Mouse (Mus musculus) heart, adult 2 months (tissue): ENCODE measurements around the gene Theg. TPM values are rescaled to one million over a fixed set of nuclear protein-coding genes. Genes with fewer than 3 reads are reported as not detected.

Experiments
- DNase-seq, 2 experiments: peaks; one replicate each; pipeline ENCODE4 v3.0.0; 2021
- H3K27ac ChIP-seq: fragments of 200-600 bp; 2 replicates; pipeline ENCODE4 v1.8.1; 2022
- H3K27me3 ChIP-seq: fragments of 200-500 bp; 2 replicates; pipeline ENCODE4 v1.6.1; 2012; ENCODE audit warnings: mild to moderate bottlenecking, low read length, inconsistent platforms, mixed read lengths; ENCODE audit not compliant: control insufficient read depth, insufficient read depth
- H3K36me3 ChIP-seq: fragments of 200-500 bp; 2 replicates; pipeline ENCODE4 v1.6.1; 2012; ENCODE audit warnings: low read length, inconsistent platforms; ENCODE audit not compliant: control insufficient read depth, insufficient read depth
- H3K4me1 ChIP-seq: fragments of 200-500 bp; 2 replicates; pipeline ENCODE4 v1.6.1; 2011; ENCODE audit warnings: low read length; ENCODE audit not compliant: control insufficient read depth, insufficient read depth
- H3K4me3 ChIP-seq: fragments of 200-600 bp; 2 replicates; pipeline ENCODE4 v1.8.1; 2022
- H3K79me2 ChIP-seq: fragments of 200-500 bp; replicated peaks from 2 replicates; pipeline ENCODE4 v1.6.1; 2012; ENCODE audit warnings: mild to moderate bottlenecking, inconsistent platforms, low read length, moderate library complexity, mixed read lengths; ENCODE audit not compliant: control insufficient read depth, insufficient read depth
- H3K9ac ChIP-seq: fragments of 200-500 bp; 2 replicates; pipeline ENCODE4 v1.6.1; 2012; ENCODE audit warnings: low read depth, mild to moderate bottlenecking, control low read depth, inconsistent platforms, low read length, mixed read lengths
- CTCF ChIP-seq: fragments of 200-600 bp; IDR thresholded peaks from 2 replicates; pipeline ENCODE4 v1.8.1; 2022; ENCODE audit warnings: antibody characterized with exemption, mild to moderate bottlenecking, moderate library complexity
- EP300 ChIP-seq: fragments of 200-500 bp; IDR thresholded peaks from 2 replicates; pipeline ENCODE4 v1.6.1; 2011; ENCODE audit warnings: low read depth, low read length, control low read depth; ENCODE audit not compliant: insufficient read depth
- POLR2A ChIP-seq: fragments of 200-500 bp; IDR thresholded peaks from 2 replicates; pipeline ENCODE4 v1.6.1; 2011; ENCODE audit warnings: mild to moderate bottlenecking, low read depth, low read length, control low read depth; ENCODE audit not compliant: insufficient read depth
- WGBS: fragments of 180-500 bp; shearing (Covaris S2); methylation state at CpG from one replicate; pipeline ENCODE4 v1.1.7; 2018; 5-methylcytosine and 5-hydroxymethylcytosine counted together
- intact Hi-C: fragments of 180-260 bp; cut with DNase I; formaldehyde crosslinking; loops from one replicate; pipeline ENCODE4 v1.15.1; 2025
- polyA plus RNA-seq: library from polyadenylated mRNA; depleted of rRNA; stranded (reverse); fragments of >200 nt; gene quantifications from 2 replicates; pipeline ENCODE4 v1.2.3, GENCODE M21; 2012
- total RNA-seq, 2 experiments: library from RNA; stranded (reverse); gene quantifications; 2 replicates each; pipeline ENCODE4 v1.2.3; 2021

The Theg gene
- total and polyA plus RNA-seq, 3 experiments = 0.10 TPM; not detected in 2

DNA sequence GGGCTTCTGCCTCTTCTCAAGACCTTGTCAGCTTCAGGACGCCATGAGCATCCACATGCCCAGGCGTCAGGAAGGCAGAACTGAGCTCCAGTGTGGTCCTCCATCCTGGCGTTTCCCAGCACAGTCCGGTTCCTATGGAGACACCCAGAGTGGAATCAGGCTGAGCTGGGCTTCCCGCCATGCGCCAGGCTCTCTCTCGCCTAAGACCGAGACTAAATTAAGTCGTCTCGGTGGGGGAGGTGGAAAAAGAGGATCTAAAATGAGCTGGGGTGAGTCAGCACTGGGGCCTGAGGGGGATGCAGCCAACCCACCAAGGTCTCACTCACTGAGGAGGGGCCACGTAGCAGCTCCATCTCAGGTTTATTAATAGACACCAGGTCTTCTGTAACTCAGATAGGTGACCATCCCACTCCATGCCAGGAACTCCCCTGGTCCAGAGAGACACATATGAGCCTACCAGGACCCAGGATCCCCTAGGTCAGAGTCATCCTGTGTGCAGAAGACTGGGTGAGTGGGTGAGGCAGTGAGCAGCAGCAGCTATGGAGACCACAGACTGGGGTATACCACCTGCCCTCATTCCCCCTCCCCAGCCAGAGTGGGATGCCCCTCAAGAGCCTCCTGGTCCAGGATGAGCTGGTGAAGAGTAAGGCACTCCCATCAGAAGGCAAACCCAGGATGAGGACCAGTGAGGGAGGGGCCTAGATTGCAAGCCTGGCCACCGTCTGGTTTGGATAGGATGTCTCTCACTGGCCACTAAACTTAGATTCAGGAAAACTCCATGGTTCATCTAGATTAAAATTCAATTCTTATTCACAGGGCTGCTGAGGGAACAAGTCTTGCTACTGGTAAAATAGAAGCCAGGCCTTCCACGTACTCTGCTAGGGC lies 10.2 kb upstream of the Theg start:
- H3K27me3 ChIP-seq = no peaks in the 10 kb centered on the region
- 22% methylated on average over 13 of the region's 13 CpGs for WGBS
- no peak overlapping the region for H3K9ac ChIP-seq
- no peak overlapping the region for H3K27ac ChIP-seq
- DNase-seq = no peak
- no peak overlapping the region for H3K4me3 ChIP-seq
- H3K36me3 ChIP-seq = no peaks in the 10 kb centered on the region
- H3K79me2 ChIP-seq = no peaks in the 10 kb centered on the region
- intact Hi-C loops = no loop called here
- no peak for TF ChIP-seq CTCF
- no peak for TF ChIP-seq EP300
- no peaks in the 10 kb centered on the region for H3K4me1 ChIP-seq

DNA sequence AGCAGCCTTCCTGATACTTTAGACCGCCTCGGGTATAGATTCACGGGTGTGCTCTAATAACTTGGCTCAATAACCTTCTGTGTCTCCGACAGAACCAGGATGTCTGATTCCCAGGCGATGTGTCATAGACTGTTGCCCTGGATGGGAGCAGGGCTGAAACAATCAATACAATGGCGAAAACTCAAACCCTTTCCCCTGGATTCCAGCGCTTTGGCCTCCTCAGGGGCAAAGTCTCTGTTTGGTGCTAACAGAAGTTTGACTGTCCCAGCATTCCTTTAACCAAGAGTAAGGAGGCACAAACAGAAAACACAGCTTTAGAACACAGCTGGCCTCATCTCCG lies 8.4 kb upstream of the Theg start:
- no peak for DNase-seq
- no peaks in the 10 kb centered on the region for H3K79me2 ChIP-seq
- H3K4me3 ChIP-seq = no peak overlapping the region
- intact Hi-C loops = loop anchor here (1.0 to 2.0 kb wide), 2 partner anchors 54 to 73 kb away; partner anchors contain the start of gene Tpgs1
- no peaks in the 10 kb centered on the region for H3K27me3 ChIP-seq
- no peaks in the 10 kb centered on the region for H3K4me1 ChIP-seq
- TF ChIP-seq POLR2A (no peak), EP300 (no peak), CTCF (no peak)
- H3K9ac ChIP-seq = no peak overlapping the region
- no peaks in the 10 kb centered on the region for H3K36me3 ChIP-seq
- 52% methylated on average over 8 of the region's 8 CpGs for WGBS
- no peak overlapping the region for H3K27ac ChIP-seq

DNA sequence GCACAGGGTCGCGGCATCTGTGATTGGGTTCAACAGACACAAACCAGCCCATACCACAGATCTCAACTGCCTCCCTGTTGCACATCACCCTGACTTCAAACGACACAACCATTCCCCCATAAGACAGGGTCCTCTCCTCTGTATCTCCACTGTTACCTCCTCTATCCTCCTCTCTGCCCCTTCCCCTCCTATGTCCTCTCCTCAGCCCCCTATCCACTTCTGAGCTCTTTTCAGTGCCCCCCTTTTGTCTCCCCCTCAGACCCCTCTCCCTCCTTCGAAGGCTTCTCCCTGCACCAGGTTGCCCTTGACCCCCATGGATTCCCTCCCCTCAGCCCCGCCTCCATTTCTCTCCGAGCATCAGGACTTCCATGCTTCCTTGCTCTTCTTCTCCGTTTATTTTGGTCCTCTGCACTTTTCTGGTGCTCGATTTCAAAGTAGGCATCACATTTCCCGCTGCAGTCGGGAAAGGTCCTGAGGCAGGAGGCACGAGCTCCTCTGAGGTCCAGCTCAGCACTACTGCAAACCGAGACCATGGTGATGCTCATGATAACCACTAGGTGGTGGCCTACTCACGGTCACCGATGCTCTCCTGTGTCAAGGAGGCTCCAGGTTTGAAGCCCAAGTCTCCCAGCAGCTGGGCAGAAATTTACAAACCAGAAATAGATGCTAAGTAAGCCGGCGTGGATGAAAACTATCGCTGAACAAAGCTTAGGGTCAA lies 7.9 kb upstream of the Theg start:
- Histone ChIP-seq H3K27ac (no peak overlapping the region), H3K9ac (no peak overlapping the region), H3K79me2 (no peaks in the 10 kb centered on the region), H3K27me3 (no peaks in the 10 kb centered on the region), H3K36me3 (no peaks in the 10 kb centered on the region), H3K4me3 (no peak overlapping the region), H3K4me1 (no peaks in the 10 kb centered on the region)
- intact Hi-C loops = loop anchor here (1.0 to 2.0 kb wide), 2 partner anchors 54 to 74 kb away; partner anchors contain the start of gene Tpgs1
- WGBS = 17% methylated on average over 17 of the region's 17 CpGs
- peak; percentile 91 for TF ChIP-seq EP300
- no peak for TF ChIP-seq POLR2A
- TF ChIP-seq CTCF = peak; percentile 90
- peak; percentile 38 to 49 for DNase-seq

DNA sequence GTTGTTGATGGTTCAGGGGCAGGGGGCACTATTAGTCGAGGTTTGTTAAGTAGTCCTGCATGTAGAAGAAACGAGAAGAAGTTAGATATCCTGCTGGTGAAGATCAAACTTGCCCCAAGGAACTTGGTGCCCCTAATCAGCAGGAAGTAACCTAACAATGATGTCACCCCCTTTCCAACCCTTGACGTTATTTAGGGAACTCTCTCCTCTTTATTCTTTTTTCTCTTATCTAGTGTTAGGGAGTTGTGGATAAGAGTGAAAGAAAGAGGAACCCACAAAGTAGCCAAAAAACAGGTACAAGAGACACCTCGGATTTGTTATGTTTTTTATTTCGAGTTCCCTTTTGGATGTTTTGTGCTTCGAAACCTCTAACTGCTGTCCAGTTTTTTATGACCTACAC lies 7.0 kb upstream of the Theg start:
- DNase-seq = no peak
- no peaks in the 10 kb centered on the region for H3K4me1 ChIP-seq
- H3K36me3 ChIP-seq = no peaks in the 10 kb centered on the region
- 32% methylated on average over 6 of the region's 6 CpGs for WGBS
- TF ChIP-seq EP300 (no peak), CTCF (no peak), POLR2A (no peak)
- no peak overlapping the region for H3K9ac ChIP-seq
- no peak overlapping the region for H3K27ac ChIP-seq
- intact Hi-C loops = loop anchor here (2.0 kb wide), 1 partner anchor 75 kb away; the partner anchor contains the start of gene Tpgs1
- H3K27me3 ChIP-seq = no peaks in the 10 kb centered on the region
- H3K4me3 ChIP-seq = no peak overlapping the region
- no peaks in the 10 kb centered on the region for H3K79me2 ChIP-seq

DNA sequence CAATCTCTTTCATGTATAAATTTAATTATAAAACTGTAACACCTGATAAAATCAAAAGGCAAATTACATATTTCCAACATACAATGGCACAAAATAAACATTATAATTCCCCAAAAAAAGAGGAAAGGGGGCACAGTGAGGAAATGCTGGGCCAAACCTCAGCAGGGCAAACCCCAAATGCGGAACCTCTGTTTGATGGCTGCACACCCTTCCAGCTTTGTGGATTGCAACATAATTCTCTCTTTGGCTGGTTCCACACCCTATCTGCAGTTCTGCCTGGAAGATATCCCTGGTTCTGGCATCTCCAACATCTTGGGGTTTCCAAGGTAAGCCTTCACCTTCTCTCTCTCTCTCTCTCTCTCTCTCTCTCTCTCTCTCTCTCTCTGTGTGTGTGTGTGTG lies 3.6 kb upstream of the Theg start:
- no peak for DNase-seq
- 98% methylated on average over 1 of the region's 1 CpGs for WGBS
- no peak overlapping the region for H3K27ac ChIP-seq
- no peaks in the 10 kb centered on the region for H3K79me2 ChIP-seq
- no peak overlapping the region for H3K9ac ChIP-seq
- H3K4me3 ChIP-seq = no peak overlapping the region
- intact Hi-C loops = no loop called here
- no peaks in the 10 kb centered on the region for H3K36me3 ChIP-seq
- H3K4me1 ChIP-seq = no peaks in the 10 kb centered on the region
- TF ChIP-seq POLR2A (no peak), EP300 (no peak), CTCF (no peak)
- H3K27me3 ChIP-seq = no peaks in the 10 kb centered on the region

DNA sequence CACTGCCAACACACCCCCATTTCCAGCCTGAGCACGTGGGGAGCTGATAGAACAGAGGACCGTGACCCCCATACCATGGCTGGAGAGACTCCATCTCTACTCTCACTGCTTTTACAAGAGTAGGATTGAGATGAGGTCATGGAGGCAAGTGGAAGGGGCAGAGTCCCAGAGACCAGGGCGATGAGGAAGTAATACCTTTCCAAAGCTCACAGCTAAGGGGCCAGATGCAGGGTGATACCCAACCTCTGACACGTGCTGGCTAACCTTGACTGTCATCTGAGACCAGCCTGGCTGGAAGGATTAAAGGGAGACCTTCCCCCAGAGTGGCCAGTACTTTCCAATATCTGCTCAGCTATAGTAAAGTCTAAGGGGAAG lies 608 bp upstream of the Theg start:
- Histone ChIP-seq H3K4me3 (no peak overlapping the region), H3K36me3 (no peaks in the 10 kb centered on the region), H3K79me2 (no peaks in the 10 kb centered on the region), H3K4me1 (no peaks in the 10 kb centered on the region), H3K27ac (no peak overlapping the region), H3K9ac (no peak overlapping the region), H3K27me3 (no peaks in the 10 kb centered on the region)
- intact Hi-C loops = no loop called here
- DNase-seq = peak in 1 of 2 experiments; percentile 3
- TF ChIP-seq CTCF (no peak), EP300 (no peak), POLR2A (no peak)
- 69% methylated on average over 4 of the region's 4 CpGs for WGBS
